Mouse (Mus musculus): Measurements from ENCODE around the gene Gm12216.

Gene Gm12216

GRCm38 (mm10) chr11:53820516-53821170 lies 38.4 kb downstream of the Gm12216 start:
- DNase-seq: no peak

GRCm38 (mm10) chr11:53819511-53819910 lies 39.5 kb downstream of the Gm12216 start:
- DNase-seq: no peak

GRCm38 (mm10) chr11:53818794-53819193 lies 40.3 kb downstream of the Gm12216 start:
- peak; percentile 69 for DNase-seq

GRCm38 (mm10) chr11:53816841-53817375 lies 42.1 kb downstream of the Gm12216 start:
- DNase-seq: no peak

- DNase-seq: no peak
Observed at GRCm38 (mm10) chr11:53814810-53815209, 44.2 kb downstream of the Gm12216 start.

- peak; percentile 50 for DNase-seq
Observed at GRCm38 (mm10) chr11:53813001-53813868, 45.8 kb downstream of the Gm12216 start.

- DNase-seq: no peak
Observed at GRCm38 (mm10) chr11:53811312-53811711, 47.7 kb downstream of the Gm12216 start.

- peak; percentile 33 for DNase-seq
Observed at GRCm38 (mm10) chr11:53810749-53811148, 48.3 kb downstream of the Gm12216 start.

GRCm38 (mm10) chr11:53810156-53810555 lies 48.9 kb downstream of the Gm12216 start:
- no peak for DNase-seq

GRCm38 (mm10) chr11:53809354-53809753 lies 49.7 kb downstream of the Gm12216 start:
- peak; percentile 66 for DNase-seq

GRCm38 (mm10) chr11:53805786-53806185 lies 53.3 kb downstream of the Gm12216 start:
- peak; percentile 88 for DNase-seq

GRCm38 (mm10) chr11:53804569-53805344 lies 54.3 kb downstream of the Gm12216 start:
- no peak for DNase-seq

GRCm38 (mm10) chr11:53803494-53803893 lies 55.6 kb downstream of the Gm12216 start:
- no peak for DNase-seq

GRCm38 (mm10) chr11:53803093-53803492 lies 56.0 kb downstream of the Gm12216 start:
- DNase-seq: peak; percentile 48

- DNase-seq: no peak
Observed at GRCm38 (mm10) chr11:53800975-53801374, 58.1 kb downstream of the Gm12216 start.

- DNase-seq: no peak
Observed at GRCm38 (mm10) chr11:53800036-53800435, 59.0 kb downstream of the Gm12216 start.

GRCm38 (mm10) chr11:53798041-53798711 lies 60.9 kb downstream of the Gm12216 start:
- DNase-seq: no peak

- DNase-seq: no peak
Observed at GRCm38 (mm10) chr11:53797386-53797920, 61.6 kb downstream of the Gm12216 start.

GRCm38 (mm10) chr11:53796409-53797151 lies 62.5 kb downstream of the Gm12216 start:
- DNase-seq: peak; percentile 86

- DNase-seq: peak; percentile 43
Observed at GRCm38 (mm10) chr11:53795813-53796212, 63.2 kb downstream of the Gm12216 start.
